Mouse (Mus musculus): ENCODE results near the gene Hoga1. TPM values are rescaled to one million over a fixed set of nuclear protein-coding genes. Genes with fewer than 3 reads are reported as not detected.
"Not testable (repeated sequence)": the region's sequence is repeated elsewhere in the genome, so short reads cannot be mapped to it uniquely, and the experiment has no call there.

The Hoga1 gene
- total RNA-seq, 4 experiments from 2014 or later = 0.92 to 2.5 (median 1.5) TPM

DNA sequence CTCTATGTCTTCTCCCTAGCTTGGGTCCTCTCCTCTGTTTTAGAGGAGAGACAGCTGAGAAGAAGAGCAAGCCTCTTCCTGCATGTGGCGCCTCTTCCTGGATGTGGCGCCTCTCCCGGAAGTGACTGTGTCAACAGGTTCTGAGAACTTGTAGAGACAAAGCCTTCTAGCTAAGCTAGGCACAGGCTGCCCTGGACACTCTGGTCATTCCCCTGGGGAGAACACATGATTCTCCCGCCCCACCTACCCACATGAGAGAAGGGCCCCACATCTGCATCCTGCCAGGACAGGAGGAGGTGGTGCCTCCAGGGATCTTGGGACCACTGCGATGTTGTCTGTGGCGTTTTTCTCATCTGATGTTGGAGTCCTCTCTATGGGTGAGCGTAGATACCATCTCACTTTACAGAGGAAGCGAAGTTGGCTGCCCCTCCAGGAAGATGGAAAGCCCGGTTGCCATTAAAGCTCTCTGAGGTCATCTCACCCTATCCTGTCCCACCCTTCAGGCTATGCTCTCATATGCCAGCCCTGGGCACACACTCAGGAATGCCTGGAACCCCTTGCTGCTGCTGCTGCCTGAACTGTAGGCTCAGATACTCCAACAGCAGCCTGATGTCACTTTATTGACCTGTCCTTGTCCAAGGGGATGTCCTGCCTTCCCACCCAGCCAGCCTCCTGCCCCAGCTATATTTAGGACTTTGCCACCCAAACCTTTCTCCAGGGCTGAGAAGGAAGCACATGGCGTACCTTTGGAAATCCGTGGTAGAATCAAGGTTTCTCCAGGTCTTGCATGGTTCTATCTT, 23.2 kb downstream of the Hoga1 start:
- peak; percentile 28 for DNase-seq (ENCODE audit: low spot score)

GRCm38 (mm10) chr19:42069241-42069525, 23.8 kb downstream of the Hoga1 start:
- DNase-seq (ENCODE audit: low spot score) = peak; percentile 53

DNA sequence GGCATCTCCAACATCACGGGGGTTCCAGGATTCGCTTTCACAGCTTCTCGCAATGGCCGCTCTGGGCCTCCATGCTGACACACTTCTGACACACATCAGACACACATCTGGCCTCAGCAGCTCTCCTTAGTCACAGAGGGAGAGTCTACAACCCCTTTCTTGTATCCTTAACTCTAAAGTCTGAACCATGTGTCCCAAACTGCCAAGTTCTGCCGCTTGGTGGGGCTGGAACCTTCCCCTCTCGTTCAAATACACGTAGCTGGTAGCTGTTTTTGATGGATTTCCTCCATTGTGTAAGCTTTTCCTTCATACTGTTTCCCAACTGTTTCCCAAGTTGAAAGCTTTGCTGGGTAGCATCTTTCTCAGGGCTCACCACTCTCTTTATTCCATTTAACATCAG, 25.8 kb downstream of the Hoga1 start:
- DNase-seq (ENCODE audit: low spot score) = no peak

DNA sequence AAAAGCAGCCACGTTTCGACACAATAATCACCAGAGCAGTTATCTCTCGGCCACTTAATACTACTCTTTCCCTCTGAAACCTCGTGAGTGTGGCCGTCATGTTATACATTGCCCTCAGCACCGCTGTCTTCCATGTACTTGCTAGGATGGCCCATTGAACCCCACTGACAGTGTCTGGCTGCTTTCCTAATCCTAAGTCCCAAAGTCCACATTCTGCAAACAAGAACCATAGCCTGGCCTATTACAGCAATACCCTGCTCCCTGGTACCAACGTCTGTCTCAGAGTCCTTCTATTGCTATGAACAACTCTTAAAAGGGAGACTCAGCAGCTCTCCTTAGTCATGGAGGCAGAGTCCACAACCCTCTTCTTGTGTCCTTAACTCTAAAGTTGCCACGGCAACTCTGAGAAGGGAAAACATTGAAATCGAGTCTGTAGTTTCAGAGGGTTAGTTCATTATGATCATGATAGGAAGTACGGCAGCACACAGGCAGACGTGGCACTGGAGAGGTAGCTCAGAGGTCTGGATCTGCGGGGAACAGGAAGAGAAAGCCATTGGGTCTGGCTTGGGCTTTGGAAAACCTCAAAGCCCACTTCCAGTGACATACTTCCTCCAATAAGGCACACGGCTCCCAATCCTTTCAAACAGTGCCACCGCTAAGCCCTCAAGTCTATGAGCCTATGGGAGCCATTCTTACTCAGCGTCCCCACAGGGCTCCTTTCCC, 26.6 kb downstream of the Hoga1 start:
- no peak for DNase-seq (ENCODE audit: low spot score)

DNA sequence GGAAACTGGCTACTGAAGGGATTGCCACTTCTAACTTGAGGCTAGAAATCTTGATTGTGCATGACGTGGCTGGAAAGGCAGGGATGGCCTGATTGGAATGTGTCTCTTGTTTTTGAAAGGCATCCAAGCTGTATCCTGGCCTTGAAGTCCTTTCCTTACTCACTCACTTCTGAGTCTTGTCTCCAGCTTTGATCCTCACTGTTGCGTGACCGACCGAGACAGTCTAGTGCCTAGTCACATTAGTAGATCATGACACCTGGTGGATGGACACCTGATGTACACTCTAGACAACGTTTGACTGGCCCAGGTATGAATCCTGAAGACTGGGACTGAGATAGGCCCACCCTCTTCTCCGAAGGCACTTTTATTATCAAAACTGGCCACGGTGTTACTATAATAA, 27.4 kb downstream of the Hoga1 start:
- no peak for DNase-seq (ENCODE audit: low spot score)

DNA sequence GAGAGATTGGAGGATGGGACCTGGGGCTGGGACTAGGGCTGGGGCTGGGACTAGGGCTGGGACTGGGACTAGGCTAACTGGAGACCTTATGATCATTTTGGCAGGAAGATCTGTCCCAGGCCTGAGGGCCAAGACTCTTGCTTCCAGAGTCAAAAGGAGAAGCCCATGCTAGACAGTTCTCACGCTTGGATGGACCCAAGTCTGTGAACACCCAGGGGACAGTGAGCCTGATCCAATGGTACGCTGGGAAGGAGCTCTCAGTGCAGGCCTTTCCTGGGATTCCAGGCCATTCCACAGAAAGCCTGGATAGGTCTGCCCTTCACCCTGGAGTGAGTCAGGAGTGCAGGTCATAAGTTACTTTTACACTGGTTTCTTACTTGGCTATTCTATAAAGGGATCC, 29.6 kb downstream of the Hoga1 start:
- peak; percentile 13 for DNase-seq (ENCODE audit: low spot score)

GRCm38 (mm10) chr19:42075992-42076391, 30.6 kb downstream of the Hoga1 start:
- no peak for DNase-seq (ENCODE audit: low spot score)

DNA sequence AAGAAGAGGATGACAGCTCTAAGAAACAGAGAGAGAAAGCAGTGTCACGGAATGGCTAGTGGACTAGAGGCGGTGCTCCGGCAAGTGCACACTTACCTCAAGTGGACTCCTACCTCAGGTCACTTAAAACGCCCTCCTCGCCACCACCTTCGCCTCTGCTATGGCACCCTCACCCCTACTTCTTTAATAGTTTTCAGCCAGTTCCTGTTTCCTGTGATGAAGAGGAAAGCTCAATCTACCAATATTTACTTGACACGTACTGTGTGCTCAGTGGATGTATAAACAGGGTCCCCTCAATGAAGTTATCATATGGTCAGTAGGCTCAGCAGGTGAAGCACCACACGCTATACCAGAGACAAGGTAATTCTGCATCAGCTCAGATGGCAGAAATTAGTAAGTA, 33.2 kb downstream of the Hoga1 start:
- no peak for DNase-seq (ENCODE audit: low spot score)

DNA sequence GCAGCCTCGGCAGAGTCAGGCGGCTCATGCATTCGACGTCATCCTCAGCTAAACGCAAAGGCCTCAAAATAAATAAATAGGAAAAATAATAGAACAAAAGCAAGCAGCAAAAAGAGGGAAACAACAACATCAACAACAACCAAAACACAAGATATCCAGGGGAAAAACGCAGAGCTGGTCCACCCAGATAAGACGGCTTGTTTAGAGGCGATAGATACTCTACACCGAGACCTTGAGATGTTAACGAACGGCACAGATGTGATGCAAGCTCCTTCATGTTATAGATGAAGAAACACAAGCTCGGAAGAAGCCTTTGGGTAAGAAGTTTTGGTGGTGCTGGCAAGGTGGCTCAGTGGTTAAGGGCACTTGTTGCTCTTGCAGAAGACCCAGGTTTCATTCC, 33.6 kb downstream of the Hoga1 start:
- DNase-seq (ENCODE audit: low spot score) = no peak

DNA sequence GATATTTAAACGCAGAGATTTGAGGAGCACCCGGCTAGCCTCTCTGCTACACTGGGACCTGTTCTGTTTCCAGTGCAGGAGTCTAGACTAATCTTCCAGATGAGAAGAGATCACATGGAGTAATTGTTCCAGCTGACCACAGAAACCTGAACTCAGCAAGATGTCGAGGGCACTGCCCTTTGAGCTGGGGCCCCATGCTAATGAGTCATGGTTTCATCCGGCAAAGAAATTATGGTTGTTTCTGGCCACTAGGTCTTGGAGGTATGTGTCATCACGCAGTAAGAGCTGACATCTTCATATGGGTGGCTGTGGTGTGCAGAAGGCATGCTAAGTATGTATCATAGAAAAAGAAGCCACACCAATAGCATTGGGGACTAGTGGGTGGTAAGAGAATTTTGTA, 34.5 kb downstream of the Hoga1 start:
- DNase-seq (ENCODE audit: low spot score) = no peak

DNA sequence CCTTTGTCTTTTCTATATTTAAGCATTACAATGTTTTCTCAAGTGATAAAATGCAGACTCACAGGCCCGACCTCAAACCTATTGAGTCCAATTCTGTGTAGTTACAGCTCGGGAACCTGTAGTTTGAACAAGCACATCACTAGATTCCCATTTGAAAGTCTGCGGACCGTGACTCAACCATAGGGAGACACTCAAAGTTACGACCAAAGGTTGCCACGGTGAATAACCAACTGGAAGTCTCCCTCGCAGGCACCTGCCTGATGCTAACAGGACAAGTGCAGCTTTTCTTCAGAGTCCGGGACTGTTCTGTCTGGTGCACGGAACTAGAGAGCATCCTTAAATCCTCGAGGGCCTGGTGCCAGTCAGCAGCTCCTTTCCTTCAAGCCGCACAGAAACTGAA, 35.1 kb downstream of the Hoga1 start:
- DNase-seq (ENCODE audit: low spot score) = no peak

GRCm38 (mm10) chr19:42081613-42082012, 36.2 kb downstream of the Hoga1 start:
- not testable (repeated sequence) for DNase-seq (ENCODE audit: low spot score)

DNA sequence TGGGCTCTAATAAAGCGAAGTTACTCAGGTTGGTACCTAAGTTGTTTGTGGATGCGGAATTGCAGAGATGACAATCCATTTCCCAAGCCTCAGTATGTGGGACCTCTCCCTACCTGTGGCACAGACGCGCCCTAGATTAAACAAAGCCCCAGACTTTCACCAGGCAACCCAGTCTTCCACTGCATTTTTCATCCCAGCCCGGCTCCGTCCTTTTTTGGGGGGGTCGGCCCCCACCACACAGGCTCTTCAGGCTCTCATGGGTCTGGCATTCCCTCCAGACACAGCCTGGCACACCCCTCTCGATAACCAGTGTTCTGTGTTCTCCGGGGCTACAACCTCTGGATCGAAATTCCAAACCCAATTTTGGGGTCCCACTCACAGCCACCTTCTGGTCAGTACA, 40.3 kb downstream of the Hoga1 start:
- no peak for DNase-seq (ENCODE audit: low spot score)

DNA sequence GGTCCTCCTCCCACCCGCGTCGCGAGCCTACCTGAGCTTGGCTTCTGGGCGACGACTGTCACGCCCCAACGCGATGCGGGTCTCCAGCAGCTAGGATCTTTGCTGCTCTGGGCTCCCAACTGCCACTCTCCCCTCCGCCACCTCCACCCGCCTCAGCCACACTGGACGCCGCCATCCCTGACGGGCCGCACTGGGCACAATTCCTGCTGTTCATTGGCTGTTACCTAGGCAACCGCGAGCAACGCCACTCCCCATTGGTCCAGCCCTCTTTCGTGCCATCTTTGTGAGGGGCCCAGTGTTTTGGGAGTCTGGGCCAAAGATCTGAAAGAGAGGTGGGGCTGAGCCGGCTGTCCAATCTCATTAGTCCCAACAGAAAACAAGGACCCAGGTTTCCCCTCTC, 40.8 kb downstream of the Hoga1 start, which contains the start of gene Morn4:
Morn4 (minus strand) TSS at position 192 of the 400 bp plus-strand sequence.
- DNase-seq (ENCODE audit: low spot score) = peak; percentile 43

GRCm38 (mm10) chr19:42089103-42089747, 43.8 kb downstream of the Hoga1 start:
- DNase-seq (ENCODE audit: low spot score) = peak; percentile 64

- peak; percentile 100 for DNase-seq (ENCODE audit: low spot score)
These were observed 44.6 kb downstream of the Hoga1 start, which contains the start of gene Pi4k2a for GRCm38 (mm10) chr19:42089748-42090595. Gene Pi4k2a (plus strand): TSS chr19:42090470.

DNA sequence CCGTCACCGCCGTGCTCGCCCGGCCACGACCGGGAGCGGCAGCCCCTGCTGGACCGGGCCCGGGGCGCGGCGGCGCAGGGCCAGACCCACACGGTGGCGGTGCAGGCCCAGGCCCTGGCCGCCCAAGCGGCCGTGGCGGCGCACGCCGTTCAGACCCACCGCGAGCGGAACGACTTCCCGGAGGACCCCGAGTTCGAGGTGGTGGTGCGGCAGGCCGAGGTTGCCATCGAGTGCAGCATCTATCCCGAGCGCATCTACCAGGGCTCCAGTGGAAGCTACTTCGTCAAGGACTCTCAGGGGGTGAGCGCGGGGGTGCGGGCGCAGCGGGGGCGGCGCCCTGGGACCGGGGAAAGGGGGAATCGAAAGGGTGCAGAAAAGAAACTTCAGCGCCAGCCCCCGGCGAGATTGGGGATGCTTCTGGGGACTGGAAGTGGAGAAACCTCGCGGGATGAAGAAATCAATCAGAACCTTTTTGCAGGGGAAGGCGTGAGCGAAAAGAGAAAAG, 45.3 kb downstream of the Hoga1 start:
- no peak for DNase-seq (ENCODE audit: low spot score)

GRCm38 (mm10) chr19:42099406-42099805, 54.0 kb downstream of the Hoga1 start:
- no peak for DNase-seq (ENCODE audit: low spot score)

DNA sequence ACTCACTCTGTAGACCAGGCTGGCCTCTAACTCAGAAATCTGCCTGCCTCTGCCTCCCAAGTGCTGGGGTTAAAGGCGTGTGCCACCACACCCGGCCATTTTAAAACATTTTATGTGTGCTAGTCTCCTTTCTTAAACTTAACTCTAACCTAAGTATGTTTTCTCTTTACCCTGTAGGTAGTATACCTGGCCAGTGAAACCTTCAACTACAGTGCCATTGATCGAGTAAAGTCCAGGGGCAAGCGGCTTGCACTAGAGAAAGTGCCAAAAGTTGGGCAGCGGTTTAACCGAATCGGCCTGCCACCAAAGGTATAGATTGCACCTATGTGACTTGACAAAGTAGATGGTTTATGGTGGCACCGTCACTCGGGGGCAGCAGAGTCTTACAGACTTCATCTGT, 59.3 kb downstream of the Hoga1 start:
- no peak for DNase-seq (ENCODE audit: low spot score)

DNA sequence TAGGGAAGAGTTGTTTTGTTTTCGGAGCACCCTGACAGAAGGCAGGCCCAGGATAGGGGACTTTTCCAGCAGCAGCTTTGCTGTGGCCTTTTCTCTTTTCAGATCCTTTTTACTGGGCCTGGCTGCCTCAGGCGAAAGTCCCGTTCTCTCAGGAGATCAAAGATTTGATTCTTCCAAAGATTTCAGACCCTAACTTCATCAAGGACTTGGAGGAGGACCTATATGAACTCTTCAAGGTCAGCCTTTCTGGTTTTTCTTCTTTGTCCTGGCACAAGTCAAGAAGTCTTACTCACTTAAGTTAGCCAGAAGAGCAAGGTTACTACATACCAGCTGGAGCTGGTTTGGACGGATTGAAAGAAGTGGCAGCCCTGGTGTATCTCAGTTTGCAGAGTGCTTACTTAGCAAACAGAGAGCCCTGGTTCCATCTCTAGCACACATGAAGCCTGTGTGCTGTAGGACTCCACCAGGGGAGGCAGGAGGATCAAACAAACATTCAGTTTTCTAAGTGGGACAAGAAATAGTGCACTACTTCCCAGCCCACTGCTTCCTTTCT, 70.4 kb downstream of the Hoga1 start:
- no peak for DNase-seq (ENCODE audit: low spot score)

DNA sequence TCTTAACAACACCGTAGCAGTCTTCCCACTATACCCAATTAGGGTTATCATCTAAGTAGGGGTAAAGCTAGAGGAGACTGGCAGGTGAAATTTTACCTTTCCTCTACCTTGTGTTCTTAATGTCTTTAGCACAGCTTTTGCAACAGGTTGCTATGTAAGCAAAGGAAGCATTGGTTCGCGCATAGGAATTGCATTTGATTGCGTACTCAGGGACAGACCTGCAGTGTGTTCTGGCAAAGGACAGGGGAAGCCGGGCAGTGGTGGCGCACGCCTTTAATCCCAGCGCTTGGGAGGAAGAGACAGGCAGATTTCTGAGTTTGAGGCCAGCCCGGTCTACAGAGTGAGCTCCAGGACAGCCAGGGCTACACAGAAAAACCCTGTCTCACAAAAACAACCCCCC, 72.7 kb downstream of the Hoga1 start:
- no peak for DNase-seq (ENCODE audit: low spot score)
